Mouse (Mus musculus): Measurements from ENCODE around the gene Stk40.

The Stk40 gene

GRCm38 (mm10) chr4:126123309-126124040, 19.7 kb downstream of the Stk40 start:
- DNase-seq (ENCODE audit: low spot score): peak; percentile 21

GRCm38 (mm10) chr4:126130502-126130901, 26.7 kb downstream of the Stk40 start:
- DNase-seq (ENCODE audit: low spot score): no peak

- DNase-seq (ENCODE audit: low spot score): no peak
These were observed 27.7 kb downstream of the Stk40 start for GRCm38 (mm10) chr4:126131290-126132121.

- DNase-seq (ENCODE audit: low spot score): no peak
These were observed 29.0 kb downstream of the Stk40 start for GRCm38 (mm10) chr4:126132636-126133264.

GRCm38 (mm10) chr4:126134236-126134635, 30.5 kb downstream of the Stk40 start:
- DNase-seq (ENCODE audit: low spot score): no peak

GRCm38 (mm10) chr4:126134639-126135038, 30.9 kb downstream of the Stk40 start:
- DNase-seq (ENCODE audit: low spot score): no peak

- DNase-seq (ENCODE audit: low spot score): no peak
These were observed 34.0 kb downstream of the Stk40 start for GRCm38 (mm10) chr4:126137773-126138172.

- DNase-seq (ENCODE audit: low spot score): no peak
These were observed 37.3 kb downstream of the Stk40 start for GRCm38 (mm10) chr4:126141021-126141420.

GRCm38 (mm10) chr4:126145396-126145795, 41.6 kb downstream of the Stk40 start:
- no peak for DNase-seq (ENCODE audit: low spot score)

- no peak for DNase-seq (ENCODE audit: low spot score)
These were observed 43.3 kb downstream of the Stk40 start for GRCm38 (mm10) chr4:126146974-126147532.

GRCm38 (mm10) chr4:126147533-126148160, 43.9 kb downstream of the Stk40 start, which contains the start of gene Eva1b:
Eva1b (plus strand) TSS chr4:126147744.
- DNase-seq (ENCODE audit: low spot score): peak; percentile 64

- peak; percentile 70 for DNase-seq (ENCODE audit: low spot score)
These were observed 44.6 kb downstream of the Stk40 start for GRCm38 (mm10) chr4:126148161-126148961.

- no peak for DNase-seq (ENCODE audit: low spot score)
These were observed 45.4 kb downstream of the Stk40 start for GRCm38 (mm10) chr4:126149041-126149676.

- no peak for DNase-seq (ENCODE audit: low spot score)
These were observed 46.0 kb downstream of the Stk40 start for GRCm38 (mm10) chr4:126149798-126150197.

GRCm38 (mm10) chr4:126150297-126150948, 46.7 kb downstream of the Stk40 start:
- peak; percentile 65 for DNase-seq (ENCODE audit: low spot score)

- no peak for DNase-seq (ENCODE audit: low spot score)
These were observed 47.2 kb downstream of the Stk40 start for GRCm38 (mm10) chr4:126150949-126151320.

GRCm38 (mm10) chr4:126151701-126152440, 48.1 kb downstream of the Stk40 start:
- no peak for DNase-seq (ENCODE audit: low spot score)

- no peak for DNase-seq (ENCODE audit: low spot score)
These were observed 49.1 kb downstream of the Stk40 start for GRCm38 (mm10) chr4:126152864-126153263.

GRCm38 (mm10) chr4:126155183-126155582, 51.4 kb downstream of the Stk40 start:
- no peak for DNase-seq (ENCODE audit: low spot score)
